Mouse (Mus musculus) neural tube, embryonic 14.5 days (tissue): ENCODE measurements around the gene Zfp64. TPM values are rescaled to one million over a fixed set of nuclear protein-coding genes. Genes with fewer than 3 reads are reported as not detected.

ENCODE experiments used
- ATAC-seq: fragments of 200-750 bp; cut with Nextera tagmentation; 2 replicates; pipeline ENCODE4 v1.8.0; 2017; ENCODE audit warnings: low read depth, mild to moderate bottlenecking, moderate TSS enrichment, moderate library complexity
- H3K27ac ChIP-seq: fragments of 300-500 bp; sonication (generic); 2 replicates; pipeline ENCODE4 v1.5.1; 2014; ENCODE audit warnings: low read depth, mild to moderate bottlenecking, control low read depth, low read length, moderate library complexity, mixed read lengths
- H3K27me3 ChIP-seq: fragments of 300-500 bp; sonication (generic); 2 replicates; pipeline ENCODE4 v1.6.1; 2014; ENCODE audit warnings: low read length; ENCODE audit not compliant: control insufficient read depth, insufficient read depth
- H3K36me3 ChIP-seq: fragments of 300-500 bp; sonication (generic); 2 replicates; pipeline ENCODE4 v1.6.1; 2014; ENCODE audit warnings: low read length, mixed read lengths; ENCODE audit not compliant: control insufficient read depth, insufficient read depth
- H3K4me1 ChIP-seq: fragments of 300-500 bp; sonication (generic); 2 replicates; pipeline ENCODE4 v1.6.1; 2014; ENCODE audit warnings: low read length; ENCODE audit not compliant: control insufficient read depth, insufficient read depth
- H3K4me2 ChIP-seq: fragments of 300-500 bp; sonication (generic); 2 replicates; pipeline ENCODE4 v1.6.1; 2014; ENCODE audit warnings: mild to moderate bottlenecking, low read depth, low read length, control low read depth
- H3K4me3 ChIP-seq: fragments of 300-500 bp; sonication (generic); 2 replicates; pipeline ENCODE4 v1.5.1; 2014; ENCODE audit warnings: low read depth, low read length, control low read depth, mixed read lengths
- H3K9ac ChIP-seq: fragments of 300-500 bp; sonication (generic); replicated peaks from 2 replicates; pipeline ENCODE4 v1.6.1; 2014; ENCODE audit warnings: low read depth, mild to moderate bottlenecking, control low read depth, low read length, mixed read lengths
- H3K9me3 ChIP-seq: fragments of 300-500 bp; sonication (generic); 2 replicates; pipeline ENCODE4 v1.6.1; 2016; ENCODE audit warnings: low read length; ENCODE audit not compliant: control insufficient read depth
- WGBS: fragments of 180-500 bp; shearing (Covaris S2); extraction: QIAGEN DNeasy Blood & Tissue Kit; methylation state at CpG from one replicate; pipeline ENCODE4 v1.1.7; 2014; 5-methylcytosine and 5-hydroxymethylcytosine counted together
- polyA plus RNA-seq: library from polyadenylated mRNA; unstranded; fragments of >200 nt; fragmentation: Nextera tagmentation; extraction: Ambion mirVana; gene quantifications from 2 replicates; pipeline ENCODE4 v1.2.1, GENCODE M21; 2014

The Zfp64 gene
- polyA plus RNA-seq, 1 experiment from 2014 or later, result 24.5 TPM

- 76% methylated on average over 2 of the region's 2 CpGs for WGBS
- H3K36me3 ChIP-seq, result no peaks in the 10 kb centered on the region
- no peak overlapping the region for H3K9ac ChIP-seq
- ATAC-seq, result no peak
- no peaks in the 10 kb centered on the region for H3K27me3 ChIP-seq
- H3K4me3 ChIP-seq, result no peak overlapping the region
- H3K27ac ChIP-seq, result no peak overlapping the region
- no peaks in the 10 kb centered on the region for H3K4me1 ChIP-seq
- H3K9me3 ChIP-seq, result no peaks in the 10 kb centered on the region
- no peak overlapping the region for H3K4me2 ChIP-seq
Measured at GRCm38 (mm10) chr2:168892057-168892456, 63.3 kb downstream of the Zfp64 start.

GRCm38 (mm10) chr2:168884641-168885040 is 70.7 kb downstream of the Zfp64 start:
- Histone ChIP-seq H3K9ac (no peak overlapping the region), H3K27me3 (no peaks in the 10 kb centered on the region), H3K9me3 (no peaks in the 10 kb centered on the region), H3K4me2 (no peak overlapping the region), H3K27ac (no peak overlapping the region), H3K36me3 (no peaks in the 10 kb centered on the region), H3K4me1 (no peaks in the 10 kb centered on the region), H3K4me3 (no peak overlapping the region)
- no peak for ATAC-seq
- 68% methylated on average over 8 of the region's 8 CpGs for WGBS

- no peak overlapping the region for H3K4me3 ChIP-seq
- no peaks in the 10 kb centered on the region for H3K4me1 ChIP-seq
- no peaks in the 10 kb centered on the region for H3K9me3 ChIP-seq
- no peak for ATAC-seq
- H3K9ac ChIP-seq, result no peak overlapping the region
- no peak overlapping the region for H3K4me2 ChIP-seq
- no peak overlapping the region for H3K27ac ChIP-seq
- H3K27me3 ChIP-seq, result no peaks in the 10 kb centered on the region
- no peaks in the 10 kb centered on the region for H3K36me3 ChIP-seq
- 93% methylated on average over 1 of the region's 1 CpGs for WGBS
Measured at GRCm38 (mm10) chr2:168882997-168883396, 72.4 kb downstream of the Zfp64 start.

- Histone ChIP-seq H3K9me3 (no peaks in the 10 kb centered on the region), H3K27me3 (no peaks in the 10 kb centered on the region), H3K27ac (no peak overlapping the region), H3K36me3 (no peaks in the 10 kb centered on the region), H3K9ac (no peak overlapping the region), H3K4me3 (no peak overlapping the region), H3K4me1 (no peaks in the 10 kb centered on the region), H3K4me2 (no peak overlapping the region)
- no peak for ATAC-seq
- WGBS, result 56% methylated on average over 5 of the region's 5 CpGs
Measured at GRCm38 (mm10) chr2:168881927-168882326, 73.5 kb downstream of the Zfp64 start.

GRCm38 (mm10) chr2:168879573-168879972 is 75.8 kb downstream of the Zfp64 start:
- Histone ChIP-seq H3K4me1 (no peaks in the 10 kb centered on the region), H3K4me2 (no peak overlapping the region), H3K36me3 (no peaks in the 10 kb centered on the region), H3K9me3 (no peaks in the 10 kb centered on the region), H3K4me3 (no peak overlapping the region), H3K9ac (no peak overlapping the region), H3K27me3 (no peaks in the 10 kb centered on the region), H3K27ac (no peak overlapping the region)
- ATAC-seq, result no peak
- 88% methylated on average over 10 of the region's 10 CpGs for WGBS

- Histone ChIP-seq H3K4me1 (no peaks in the 10 kb centered on the region), H3K9me3 (no peaks in the 10 kb centered on the region), H3K4me2 (no peak overlapping the region), H3K4me3 (no peak overlapping the region), H3K36me3 (no peaks in the 10 kb centered on the region), H3K9ac (no peak overlapping the region), H3K27me3 (no peaks in the 10 kb centered on the region), H3K27ac (no peak overlapping the region)
- WGBS, result 79% methylated on average over 8 of the region's 8 CpGs
- ATAC-seq, result no peak
Measured at GRCm38 (mm10) chr2:168878708-168879107, 76.7 kb downstream of the Zfp64 start.

- H3K27ac ChIP-seq, result no peak overlapping the region
- H3K4me3 ChIP-seq, result no peak overlapping the region
- WGBS, result 88% methylated on average over 4 of the region's 4 CpGs
Measured at GRCm38 (mm10) chr2:168878158-168878557, 77.2 kb downstream of the Zfp64 start.

GRCm38 (mm10) chr2:168876631-168877030 is 78.8 kb downstream of the Zfp64 start:
- Histone ChIP-seq H3K4me3 (no peak overlapping the region), H3K9me3 (no peaks in the 10 kb centered on the region), H3K36me3 (no peaks in the 10 kb centered on the region), H3K9ac (no peak overlapping the region), H3K27ac (no peak overlapping the region), H3K4me1 (peaks cover 9% of the 10 kb centered on the region; the same call in 1 of the 2 replicates), H3K4me2 (no peak overlapping the region), H3K27me3 (no peaks in the 10 kb centered on the region)
- 91% methylated on average over 10 of the region's 10 CpGs for WGBS
- ATAC-seq, result no peak

More at GRCm38 (mm10) chr2:168878158-168878557, 77.2 kb downstream of the Zfp64 start:
- Histone ChIP-seq H3K4me2 (no peak overlapping the region), H3K36me3 (no peaks in the 10 kb centered on the region), H3K27me3 (no peaks in the 10 kb centered on the region), H3K9ac (no peak overlapping the region), H3K4me1 (0 out of 2 replicates have a peak, but pooled peaks cover 2% of the 10 kb centered on the region), H3K9me3 (no peaks in the 10 kb centered on the region)
- no peak for ATAC-seq

- Histone ChIP-seq H3K4me3 (no peak overlapping the region), H3K4me1 (peaks cover 9% of the 10 kb centered on the region; the same call in 1 of the 2 replicates), H3K27me3 (no peaks in the 10 kb centered on the region), H3K9ac (no peak overlapping the region), H3K4me2 (no peak overlapping the region), H3K27ac (no peak overlapping the region), H3K36me3 (no peaks in the 10 kb centered on the region), H3K9me3 (no peaks in the 10 kb centered on the region)
- WGBS, result 65% methylated on average over 6 of the region's 6 CpGs
- ATAC-seq, result no peak
Measured at GRCm38 (mm10) chr2:168874498-168874897, 80.9 kb downstream of the Zfp64 start.
